Mouse (Mus musculus) erythroblast, embryonic 14.5 days (primary cell): ENCODE data around the gene Gm28035. TPM values are rescaled to one million over a fixed set of nuclear protein-coding genes. Genes with fewer than 3 reads are reported as not detected.

Source experiments
- H3K27me3 ChIP-seq: 2 replicates; pipeline ENCODE4 v1.6.1; 2012; ENCODE audit warnings: inconsistent platforms; ENCODE audit not compliant: control insufficient read depth
- H3K36me3 ChIP-seq: 2 replicates; pipeline ENCODE4 v1.6.1; 2012; ENCODE audit warnings: mild to moderate bottlenecking, inconsistent platforms; ENCODE audit not compliant: control insufficient read depth
- H3K4me1 ChIP-seq: 2 replicates; pipeline ENCODE4 v1.6.1; 2012; ENCODE audit warnings: inconsistent platforms; ENCODE audit not compliant: control insufficient read depth
- H3K4me3 ChIP-seq: replicated peaks from 2 replicates; pipeline ENCODE3; 2012; ENCODE audit warnings: moderate library complexity, mild to moderate bottlenecking, inconsistent platforms
- H3K9me3 ChIP-seq: 2 replicates; pipeline ENCODE4 v1.6.1; 2012; ENCODE audit warnings: low read length, inconsistent platforms, mixed read lengths; ENCODE audit not compliant: control insufficient read depth
- GATA1 ChIP-seq: IDR thresholded peaks from 2 replicates; pipeline ENCODE4 v1.6.1; 2012; ENCODE audit warnings: low read length, inconsistent platforms, mixed read lengths
- TAL1 ChIP-seq: IDR thresholded peaks from 3 replicates; pipeline ENCODE4 v1.6.1; 2012; ENCODE audit warnings: low read length, inconsistent platforms, mixed read lengths
- polyA plus RNA-seq: library from polyadenylated mRNA; stranded (reverse); fragments of >175 nt; gene quantifications from 2 replicates; pipeline ENCODE4 v1.2.3, GENCODE M21; 2012

Gm28035 gene
- polyA plus RNA-seq, 1 experiment = not detected

- H3K4me3 ChIP-seq = no peak overlapping the region
- no peaks in the 10 kb centered on the region for H3K27me3 ChIP-seq
- TF ChIP-seq GATA1 (no peak), TAL1 (no peak)
- H3K4me1 ChIP-seq = peaks cover 13% of the 10 kb centered on the region
- H3K9me3 ChIP-seq = no peaks in the 10 kb centered on the region
- H3K36me3 ChIP-seq = peaks cover 98% of the 10 kb centered on the region
Observed at GRCm38 (mm10) chr2:30309351-30309750, 69.0 kb downstream of the Gm28035 start.

- Histone ChIP-seq H3K36me3 (peaks cover 98% of the 10 kb centered on the region), H3K4me3 (no peak overlapping the region), H3K4me1 (peaks cover 13% of the 10 kb centered on the region), H3K9me3 (no peaks in the 10 kb centered on the region), H3K27me3 (no peaks in the 10 kb centered on the region)
- no peak for TF ChIP-seq GATA1
- TF ChIP-seq TAL1 = no peak
Observed at GRCm38 (mm10) chr2:30311481-30311880, 71.1 kb downstream of the Gm28035 start.

GRCm38 (mm10) chr2:30316136-30316535 lies 75.8 kb downstream of the Gm28035 start:
- Histone ChIP-seq H3K36me3 (peaks cover 91% of the 10 kb centered on the region), H3K27me3 (no peaks in the 10 kb centered on the region), H3K9me3 (no peaks in the 10 kb centered on the region), H3K4me3 (no peak overlapping the region), H3K4me1 (no peaks in the 10 kb centered on the region)
- no peak for TF ChIP-seq TAL1
- TF ChIP-seq GATA1 = no peak

GRCm38 (mm10) chr2:30316955-30317354 lies 76.6 kb downstream of the Gm28035 start:
- TF ChIP-seq GATA1 (no peak), TAL1 (no peak)
- Histone ChIP-seq H3K4me3 (no peak overlapping the region), H3K36me3 (peaks cover 93% of the 10 kb centered on the region), H3K4me1 (no peaks in the 10 kb centered on the region), H3K27me3 (no peaks in the 10 kb centered on the region), H3K9me3 (no peaks in the 10 kb centered on the region)

GRCm38 (mm10) chr2:30319260-30319659 lies 78.9 kb downstream of the Gm28035 start:
- peaks cover 93% of the 10 kb centered on the region for H3K36me3 ChIP-seq
- no peaks in the 10 kb centered on the region for H3K27me3 ChIP-seq
- H3K4me1 ChIP-seq = no peaks in the 10 kb centered on the region
- no peaks in the 10 kb centered on the region for H3K9me3 ChIP-seq
- TF ChIP-seq TAL1 = no peak
- no peak for TF ChIP-seq GATA1
- H3K4me3 ChIP-seq = no peak overlapping the region

GRCm38 (mm10) chr2:30323111-30323510 lies 82.7 kb downstream of the Gm28035 start:
- TF ChIP-seq TAL1 = no peak
- no peak for TF ChIP-seq GATA1
- Histone ChIP-seq H3K36me3 (peaks cover 93% of the 10 kb centered on the region), H3K4me1 (no peaks in the 10 kb centered on the region), H3K27me3 (no peaks in the 10 kb centered on the region), H3K4me3 (no peak overlapping the region), H3K9me3 (no peaks in the 10 kb centered on the region)

GRCm38 (mm10) chr2:30325296-30325695 lies 84.9 kb downstream of the Gm28035 start:
- H3K36me3 ChIP-seq = peaks cover 99% of the 10 kb centered on the region

GRCm38 (mm10) chr2:30327276-30327675 lies 86.9 kb downstream of the Gm28035 start:
- H3K4me1 ChIP-seq = no peaks in the 10 kb centered on the region
- no peaks in the 10 kb centered on the region for H3K27me3 ChIP-seq
- H3K9me3 ChIP-seq = no peaks in the 10 kb centered on the region
- no peak overlapping the region for H3K4me3 ChIP-seq
- H3K36me3 ChIP-seq = peaks cover 99% of the 10 kb centered on the region
- no peak for TF ChIP-seq TAL1
- TF ChIP-seq GATA1 = no peak

More at GRCm38 (mm10) chr2:30325296-30325695, 84.9 kb downstream of the Gm28035 start:
- Histone ChIP-seq H3K9me3 (no peaks in the 10 kb centered on the region), H3K4me1 (no peaks in the 10 kb centered on the region), H3K4me3 (no peak overlapping the region), H3K27me3 (no peaks in the 10 kb centered on the region)
- TF ChIP-seq GATA1 (no peak), TAL1 (no peak)

GRCm38 (mm10) chr2:30328791-30329190 lies 88.4 kb downstream of the Gm28035 start:
- Histone ChIP-seq H3K27me3 (no peaks in the 10 kb centered on the region), H3K4me3 (no peak overlapping the region), H3K36me3 (peaks cover 99% of the 10 kb centered on the region), H3K9me3 (no peaks in the 10 kb centered on the region), H3K4me1 (no peaks in the 10 kb centered on the region)
- no peak for TF ChIP-seq TAL1
- TF ChIP-seq GATA1 = no peak

Other genes with a start within 250 kb of the Gm28035 start
- 0.69 and 1.6 TPM in 2 replicates for gene Wdr34, start 191.7 kb upstream of the Gm28035 start, polyA plus RNA-seq
- 11.7 and 14.7 TPM in 2 replicates for gene Set, start 183.2 kb upstream of the Gm28035 start, polyA plus RNA-seq
- gene Pkn3, start 162.9 kb upstream of the Gm28035 start, polyA plus RNA-seq = 0.09 and 0.13 TPM in 2 replicates
- gene Zdhhc12, start 146.9 kb upstream of the Gm28035 start, polyA plus RNA-seq = 1.6 and 2.8 TPM in 2 replicates
- gene Zer1, start 116.0 kb upstream of the Gm28035 start, polyA plus RNA-seq = 1.7 and 2.4 TPM in 2 replicates
- gene Tbc1d13, start 106.8 kb upstream of the Gm28035 start, polyA plus RNA-seq = 0.72 and 0.83 TPM in 2 replicates
- gene Endog, start 69.1 kb upstream of the Gm28035 start, polyA plus RNA-seq = 0.45 and 0.55 TPM in 2 replicates
- 2.5 and 2.9 TPM in 2 replicates for gene Spout1, start 62.1 kb upstream of the Gm28035 start, polyA plus RNA-seq
- gene Kyat1, start 34.7 kb upstream of the Gm28035 start, polyA plus RNA-seq = 0.34 and 0.45 TPM in 2 replicates
- gene Lrrc8a, start 2.9 kb upstream of the Gm28035 start, polyA plus RNA-seq = 0.56 TPM in 2 replicates
- 0.06 and 0.33 TPM in 2 replicates for gene Phyhd1, start 25.6 kb downstream of the Gm28035 start, polyA plus RNA-seq
- not detected in 2 replicates for gene Gm28038, start 40.5 kb downstream of the Gm28035 start, polyA plus RNA-seq
- gene Dolk, start 45.8 kb downstream of the Gm28035 start, polyA plus RNA-seq = 0.12 and 0.17 TPM in 2 replicates
- gene Nup188, start 45.8 kb downstream of the Gm28035 start, polyA plus RNA-seq = 10.7 and 13.0 TPM in 2 replicates
- gene Sh3glb2, start 118.8 kb downstream of the Gm28035 start, polyA plus RNA-seq = 1.8 TPM in 2 replicates
- 0.95 and 1.2 TPM in 2 replicates for gene Miga2, start 123.7 kb downstream of the Gm28035 start, polyA plus RNA-seq
- 2.2 and 2.6 TPM in 2 replicates for gene Dolpp1, start 151.7 kb downstream of the Gm28035 start, polyA plus RNA-seq
- 15.6 and 20.5 TPM in 2 replicates for gene Crat, start 175.2 kb downstream of the Gm28035 start, polyA plus RNA-seq
- gene Ptpa, start 175.5 kb downstream of the Gm28035 start, polyA plus RNA-seq = 150 and 192 TPM in 2 replicates
- 0.02 TPM in 2 replicates for gene Ier5l, start 233.7 kb downstream of the Gm28035 start, polyA plus RNA-seq